Mouse (Mus musculus): ENCODE results near the gene Nemp1. TPM values are rescaled to one million over a fixed set of nuclear protein-coding genes. Genes with fewer than 3 reads are reported as not detected.
"Not testable (repeated sequence)": the region's sequence is repeated elsewhere in the genome, so short reads cannot be mapped to it uniquely, and the experiment has no call there.

Nemp1 gene
- polyA plus RNA-seq, 1 experiment from 2014 or later: 7.8 TPM

- H3K4me1 ChIP-seq: peaks cover 5% of the 10 kb centered on the region; the same call in 1 of the 2 replicates
- no peaks in the 10 kb centered on the region for H3K27me3 ChIP-seq (replicated peaks)
- H3K36me3 ChIP-seq: peaks cover 40% of the 10 kb centered on the region
- H3K4me3 ChIP-seq (replicated peaks): no peak overlapping the region
- H3K4me2 ChIP-seq: no peak overlapping the region
- H3K9me3 ChIP-seq: no peaks in the 10 kb centered on the region
- no peak overlapping the region for H3K27ac ChIP-seq
- 75% methylated on average over 16 of the region's 16 CpGs for WGBS
- no peak overlapping the region for H3K9ac ChIP-seq
- no peak for ATAC-seq (ENCODE audit: insufficient read depth, low FRiP score, low read depth)
These were observed 11.6 kb upstream of the Nemp1 start for GRCm38 (mm10) chr10:127654970-127655579.

- Histone ChIP-seq H3K4me1 (peaks cover 21% of the 10 kb centered on the region), H3K36me3 (peaks cover 35% of the 10 kb centered on the region)
- ATAC-seq (ENCODE audit: insufficient read depth, low FRiP score, low read depth): not testable (repeated sequence)
These were observed 9.1 kb upstream of the Nemp1 start for GRCm38 (mm10) chr10:127657617-127658016.

GRCm38 (mm10) chr10:127658076-127658475 is 8.6 kb upstream of the Nemp1 start:
- 0 out of 2 replicates have a peak, but pooled peaks have one; percentile 12 for ATAC-seq (ENCODE audit: insufficient read depth, low FRiP score, low read depth)
- H3K9ac ChIP-seq: no peak overlapping the region
- no peak overlapping the region for H3K27ac ChIP-seq
- H3K9me3 ChIP-seq: no peaks in the 10 kb centered on the region
- H3K4me3 ChIP-seq (replicated peaks): no peak overlapping the region
- H3K27me3 ChIP-seq (replicated peaks): no peaks in the 10 kb centered on the region
- H3K4me2 ChIP-seq: no peak overlapping the region
- WGBS: 16% methylated on average over 6 of the region's 6 CpGs
- H3K4me1 ChIP-seq: peaks cover 26% of the 10 kb centered on the region
- H3K36me3 ChIP-seq: peaks cover 32% of the 10 kb centered on the region

More at GRCm38 (mm10) chr10:127657617-127658016, 9.1 kb upstream of the Nemp1 start:
- not testable (repeated sequence) for H3K9ac ChIP-seq; H3K4me2 ChIP-seq; H3K27ac ChIP-seq; H3K27me3 ChIP-seq (replicated peaks); H3K9me3 ChIP-seq; H3K4me3 ChIP-seq (replicated peaks)
- WGBS: 70% methylated on average over 6 of the region's 6 CpGs

GRCm38 (mm10) chr10:127659551-127659950 is 7.2 kb upstream of the Nemp1 start:
- no peak overlapping the region for H3K9ac ChIP-seq
- no peaks in the 10 kb centered on the region for H3K27me3 ChIP-seq (replicated peaks)
- peaks cover 26% of the 10 kb centered on the region for H3K36me3 ChIP-seq
- no peak overlapping the region for H3K4me3 ChIP-seq (replicated peaks)
- no peak for ATAC-seq (ENCODE audit: insufficient read depth, low FRiP score, low read depth)
- no peak overlapping the region for H3K27ac ChIP-seq
- 58% methylated on average over 1 of the region's 1 CpGs for WGBS
- peaks cover 41% of the 10 kb centered on the region for H3K4me1 ChIP-seq
- H3K4me2 ChIP-seq: no peak overlapping the region
- no peaks in the 10 kb centered on the region for H3K9me3 ChIP-seq

- Histone ChIP-seq H3K27me3 (replicated peaks) (no peaks in the 10 kb centered on the region), H3K9me3 (no peaks in the 10 kb centered on the region), H3K4me3 (replicated peaks) (peak overlapping the region; percentile 23), H3K4me1 (peaks cover 49% of the 10 kb centered on the region), H3K4me2 (peak overlapping the region; percentile 49), H3K36me3 (peaks cover 17% of the 10 kb centered on the region; the same call in 1 of the 2 replicates), H3K9ac (no peak overlapping the region), H3K27ac (peak overlapping the region; percentile 82)
- ATAC-seq (ENCODE audit: insufficient read depth, low FRiP score, low read depth): no peak
- 23% methylated on average over 14 of the region's 14 CpGs for WGBS
These were observed 5.3 kb upstream of the Nemp1 start for GRCm38 (mm10) chr10:127661291-127661914.

- Histone ChIP-seq H3K4me1 (peaks cover 49% of the 10 kb centered on the region), H3K9me3 (no peaks in the 10 kb centered on the region), H3K27ac (peak overlapping the region; percentile 82), H3K4me2 (peak overlapping the region; percentile 49), H3K4me3 (replicated peaks) (peak overlapping the region; percentile 23), H3K27me3 (replicated peaks) (no peaks in the 10 kb centered on the region), H3K9ac (no peak overlapping the region), H3K36me3 (peaks cover 14% of the 10 kb centered on the region; the same call in 1 of the 2 replicates)
- ATAC-seq (ENCODE audit: insufficient read depth, low FRiP score, low read depth): peak; percentile 33
- WGBS: 3% methylated on average over 16 of the region's 16 CpGs
These were observed 4.6 kb upstream of the Nemp1 start for GRCm38 (mm10) chr10:127661915-127662663.

- Histone ChIP-seq H3K27ac (peak overlapping the region; percentile 82), H3K9ac (no peak overlapping the region), H3K4me1 (peaks cover 54% of the 10 kb centered on the region), H3K27me3 (replicated peaks) (no peaks in the 10 kb centered on the region), H3K9me3 (no peaks in the 10 kb centered on the region), H3K4me2 (peak overlapping the region; percentile 49), H3K36me3 (peaks cover 14% of the 10 kb centered on the region; the same call in 1 of the 2 replicates), H3K4me3 (replicated peaks) (peak overlapping the region; percentile 17; the same call in 1 of the 2 replicates)
- ATAC-seq (ENCODE audit: insufficient read depth, low FRiP score, low read depth): no peak
- 29% methylated on average over 19 of the region's 19 CpGs for WGBS
These were observed 3.9 kb upstream of the Nemp1 start for GRCm38 (mm10) chr10:127662666-127663253.

GRCm38 (mm10) chr10:127663590-127663989 is 3.1 kb upstream of the Nemp1 start:
- Histone ChIP-seq H3K9ac (no peak overlapping the region), H3K4me3 (replicated peaks) (no peak overlapping the region), H3K4me2 (no peak overlapping the region; the same call in 1 of the 2 replicates), H3K27ac (0 out of 2 replicates have a peak overlapping the region, but pooled peaks have one; percentile 23), H3K4me1 (peaks cover 53% of the 10 kb centered on the region), H3K27me3 (replicated peaks) (no peaks in the 10 kb centered on the region), H3K36me3 (peaks cover 13% of the 10 kb centered on the region; the same call in 1 of the 2 replicates), H3K9me3 (no peaks in the 10 kb centered on the region)
- 32% methylated on average over 5 of the region's 5 CpGs for WGBS
- ATAC-seq (ENCODE audit: insufficient read depth, low FRiP score, low read depth): no peak

GRCm38 (mm10) chr10:127664166-127664565 is 2.5 kb upstream of the Nemp1 start:
- 44% methylated on average over 16 of the region's 16 CpGs for WGBS
- Histone ChIP-seq H3K4me3 (replicated peaks) (peak overlapping the region; percentile 65; the same call in 1 of the 2 replicates), H3K9me3 (no peaks in the 10 kb centered on the region), H3K36me3 (peaks cover 10% of the 10 kb centered on the region; the same call in 1 of the 2 replicates), H3K27ac (no peak overlapping the region), H3K4me1 (peaks cover 53% of the 10 kb centered on the region), H3K4me2 (peak overlapping the region; percentile 85), H3K27me3 (replicated peaks) (no peaks in the 10 kb centered on the region), H3K9ac (no peak overlapping the region)
- no peak for ATAC-seq (ENCODE audit: insufficient read depth, low FRiP score, low read depth)

GRCm38 (mm10) chr10:127664891-127665290 is 1.8 kb upstream of the Nemp1 start:
- H3K4me3 ChIP-seq (replicated peaks): peak overlapping the region; percentile 65
- peaks cover 8% of the 10 kb centered on the region; the same call in 1 of the 2 replicates for H3K36me3 ChIP-seq
- no peak for ATAC-seq (ENCODE audit: insufficient read depth, low FRiP score, low read depth)
- H3K4me1 ChIP-seq: peaks cover 59% of the 10 kb centered on the region
- no peaks in the 10 kb centered on the region for H3K9me3 ChIP-seq
- peak overlapping the region; percentile 85 for H3K4me2 ChIP-seq
- no peak overlapping the region for H3K27ac ChIP-seq
- peak overlapping the region; percentile 11; the same call in 1 of the 2 replicates for H3K9ac ChIP-seq
- no peaks in the 10 kb centered on the region for H3K27me3 ChIP-seq (replicated peaks)
- 53% methylated on average over 13 of the region's 13 CpGs for WGBS

- WGBS: 9% methylated on average over 14 of the region's 14 CpGs
These were observed 1.1 kb upstream of the Nemp1 start for GRCm38 (mm10) chr10:127665366-127666181.

More at GRCm38 (mm10) chr10:127665366-127666181, 1.1 kb upstream of the Nemp1 start:
- Histone ChIP-seq H3K4me1 (peaks cover 59% of the 10 kb centered on the region), H3K4me2 (peak overlapping the region; percentile 85), H3K27ac (peak overlapping the region; percentile 94), H3K27me3 (replicated peaks) (no peaks in the 10 kb centered on the region), H3K9ac (peak overlapping the region; percentile 69), H3K4me3 (replicated peaks) (peak overlapping the region; percentile 65), H3K36me3 (peaks cover 6% of the 10 kb centered on the region; the same call in 1 of the 2 replicates), H3K9me3 (no peaks in the 10 kb centered on the region)
- ATAC-seq (ENCODE audit: insufficient read depth, low FRiP score, low read depth): no peak

Measured in stomach, embryonic 15.5 days (tissue).